Mouse (Mus musculus) large intestine, adult 2 months (tissue): Measurements from ENCODE around the gene Nipsnap3a. TPM values are rescaled to one million over a fixed set of nuclear protein-coding genes. Genes with fewer than 3 reads are reported as not detected.

Source experiments
- DNase-seq: peaks from one replicate; pipeline ENCODE4 v3.0.0-alpha.2; 2012; ENCODE audit warnings: low read depth, low spot score
- WGBS: fragments of 180-500 bp; shearing (Covaris S2); methylation state at CpG from one replicate; pipeline ENCODE4 v1.1.7; 2018; 5-methylcytosine and 5-hydroxymethylcytosine counted together
- polyA plus RNA-seq: library from polyadenylated mRNA; depleted of rRNA; stranded (reverse); fragments of >200 nt; gene quantifications from 2 replicates; pipeline ENCODE4 v1.2.3, GENCODE M21; 2012; rRNA removed

Nipsnap3a gene
- not detected in 2 replicates for polyA plus RNA-seq

DNA sequence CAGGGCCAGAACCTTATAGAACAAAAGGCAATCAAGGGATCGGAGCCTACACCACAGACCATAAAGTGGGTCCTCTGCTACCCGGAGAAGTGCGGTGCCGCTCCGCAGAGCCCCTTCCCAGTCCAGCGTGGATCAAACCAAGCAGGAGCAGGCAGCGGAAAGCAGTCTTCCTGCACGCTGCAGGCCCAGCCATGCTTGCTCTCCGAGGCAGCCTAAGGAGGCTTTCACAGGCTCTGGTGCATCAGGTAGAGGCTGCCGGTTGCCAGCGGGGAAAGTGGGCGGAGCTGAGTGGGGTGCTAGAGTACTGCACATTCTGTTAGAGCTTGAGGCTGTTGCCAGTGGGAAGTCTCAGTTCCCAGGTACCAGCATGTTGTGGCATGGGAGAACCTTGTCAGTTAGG is at the start of gene Nipsnap3a:
TSS of gene Nipsnap3a (plus strand) at position 25 of the 400 bp plus-strand sequence.
- 20% methylated on average over 12 of the region's 12 CpGs for WGBS
- no peak for DNase-seq

GRCm38 (mm10) chr4:52946665-52947064 is 42.4 kb upstream of the Nipsnap3a start:
- no peak for DNase-seq

GRCm38 (mm10) chr4:52949005-52949404 is 40.1 kb upstream of the Nipsnap3a start:
- DNase-seq: no peak
- 62% methylated on average over 2 of the region's 2 CpGs for WGBS

GRCm38 (mm10) chr4:52958693-52959092 is 30.4 kb upstream of the Nipsnap3a start:
- 23% methylated on average over 4 of the region's 4 CpGs for WGBS
- no peak for DNase-seq

GRCm38 (mm10) chr4:52964247-52964646 is 24.8 kb upstream of the Nipsnap3a start, which contains the start of gene Olfr270:
Olfr270 (plus strand) TSS chr4:52964547.
- no peak for DNase-seq

GRCm38 (mm10) chr4:52985216-52985615 is 3.9 kb upstream of the Nipsnap3a start:
- DNase-seq: no peak
- WGBS: 46% methylated on average over 2 of the region's 2 CpGs

- DNase-seq: no peak
- WGBS: 83% methylated on average over 2 of the region's 2 CpGs
Observed at GRCm38 (mm10) chr4:52986266-52986665, 2.8 kb upstream of the Nipsnap3a start.

GRCm38 (mm10) chr4:52999449-52999848 is 10.4 kb downstream of the Nipsnap3a start:
- DNase-seq: no peak
- WGBS: 93% methylated on average over 6 of the region's 6 CpGs

DNA sequence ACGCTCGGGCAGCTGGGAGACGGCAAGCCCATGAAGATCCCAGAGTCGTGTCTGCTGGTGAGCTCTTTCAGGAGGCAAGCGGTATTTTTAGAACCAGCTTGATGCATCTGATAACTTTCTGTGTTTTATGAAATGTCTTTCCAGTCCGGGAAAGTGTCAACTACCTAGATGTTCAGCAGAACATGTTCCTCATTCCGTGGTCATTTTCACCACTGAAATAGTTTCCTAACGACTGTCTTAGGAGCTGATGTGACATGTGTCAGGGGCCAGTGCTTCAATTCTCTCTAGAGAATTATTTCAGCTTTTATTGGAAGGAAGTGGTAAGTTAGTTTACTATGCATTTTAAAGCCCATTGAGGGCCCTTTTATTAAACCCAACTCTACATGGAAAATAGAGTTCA is 11.1 kb downstream of the Nipsnap3a start:
- 69% methylated on average over 8 of the region's 8 CpGs for WGBS
- no peak for DNase-seq

DNA sequence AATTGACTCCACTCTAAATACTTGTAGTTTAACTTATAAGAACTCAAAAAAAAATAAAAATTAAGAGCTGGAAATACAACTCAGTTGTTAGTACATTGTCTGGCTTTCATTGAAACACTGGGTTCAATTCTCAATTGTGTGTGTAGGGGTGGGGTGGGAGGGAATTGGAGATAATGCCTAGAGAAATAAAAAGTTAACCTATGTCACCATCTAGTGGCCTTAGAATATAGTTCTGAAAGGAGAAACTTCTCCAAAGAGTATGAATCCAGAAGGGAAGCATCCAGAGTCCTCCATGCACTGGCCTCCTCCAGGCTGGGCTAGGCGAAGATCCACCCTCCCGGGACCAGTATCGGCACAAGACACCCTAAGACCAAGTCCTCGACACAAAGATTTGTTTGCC is 20.1 kb downstream of the Nipsnap3a start:
- DNase-seq: no peak

DNA sequence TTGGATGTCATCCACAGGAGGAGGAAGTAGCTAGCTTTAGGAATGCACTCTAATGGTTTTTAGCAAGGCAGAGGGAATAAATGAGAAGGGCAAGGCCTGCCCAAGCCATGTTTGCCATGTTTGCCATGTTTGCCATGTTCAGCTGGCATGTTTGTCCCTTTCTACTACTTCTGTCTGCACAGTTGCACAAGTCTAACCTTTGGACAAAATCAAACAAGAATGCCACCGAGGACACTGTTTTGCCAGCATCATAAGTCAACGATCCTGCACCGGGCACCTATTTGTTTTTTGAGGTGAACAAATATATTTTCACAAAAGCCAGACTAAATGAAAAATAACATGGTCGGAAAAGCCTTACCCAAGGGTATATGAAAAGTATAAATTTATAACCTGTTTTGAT is 20.8 kb downstream of the Nipsnap3a start:
- WGBS: 67% methylated on average over 4 of the region's 4 CpGs
- no peak for DNase-seq

More for the DNA sequence above, 20.1 kb downstream of the Nipsnap3a start:
- WGBS: 61% methylated on average over 4 of the region's 4 CpGs

- peak; percentile 85 for DNase-seq
- under 1% methylated on average over 63 of the region's 63 CpGs for WGBS
Observed at GRCm38 (mm10) chr4:53011732-53012361, 22.8 kb downstream of the Nipsnap3a start, which contains the start of gene Nipsnap3b. Nipsnap3b (plus strand) TSS chr4:53011880.

DNA sequence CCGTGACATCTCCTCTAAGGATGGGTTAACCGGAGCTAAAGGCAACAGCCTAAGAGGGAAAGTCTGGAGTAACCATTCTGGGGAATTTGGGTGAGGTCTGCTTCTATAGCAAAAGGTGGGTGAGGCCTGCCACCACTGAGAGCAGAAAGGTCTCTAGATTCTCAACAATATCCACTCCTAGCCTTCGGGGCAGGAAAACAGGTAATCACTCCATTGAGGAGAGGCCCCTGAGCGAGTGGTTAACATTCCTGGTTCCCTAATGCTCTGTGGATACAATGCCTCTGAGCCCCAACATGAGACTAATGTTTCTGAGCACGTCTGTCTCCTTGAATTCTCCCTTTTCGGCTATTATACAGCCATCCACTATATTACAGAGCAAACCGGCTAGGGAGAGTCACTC is 25.3 kb downstream of the Nipsnap3a start:
- 95% methylated on average over 7 of the region's 7 CpGs for WGBS

DNA sequence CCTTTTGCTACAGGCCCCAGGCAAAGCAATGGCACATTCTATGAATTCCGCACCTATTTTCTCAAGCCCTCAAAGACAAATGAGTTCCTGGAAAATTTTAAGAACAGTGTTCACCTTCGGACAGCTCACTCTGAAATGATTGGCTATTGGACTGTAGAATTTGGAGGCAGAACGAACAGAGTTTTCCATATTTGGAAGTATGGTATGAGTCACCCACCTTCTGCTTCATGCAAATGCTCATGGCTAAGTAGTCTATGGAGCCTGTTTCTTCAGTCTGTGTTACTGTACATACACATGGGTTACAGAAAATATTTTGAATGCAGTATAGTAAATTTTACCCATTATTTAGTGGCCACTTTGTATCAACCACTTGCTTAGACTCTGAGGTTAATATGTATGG is 26.0 kb downstream of the Nipsnap3a start:
- no peak for DNase-seq
- 92% methylated on average over 3 of the region's 3 CpGs for WGBS

More for the DNA sequence above, 25.3 kb downstream of the Nipsnap3a start:
- DNase-seq: no peak

GRCm38 (mm10) chr4:53018392-53018791 is 29.3 kb downstream of the Nipsnap3a start:
- no peak for DNase-seq
- 89% methylated on average over 1 of the region's 1 CpGs for WGBS

GRCm38 (mm10) chr4:53023189-53023925 is 34.3 kb downstream of the Nipsnap3a start:
- 79% methylated on average over 14 of the region's 14 CpGs for WGBS
- no peak for DNase-seq

DNA sequence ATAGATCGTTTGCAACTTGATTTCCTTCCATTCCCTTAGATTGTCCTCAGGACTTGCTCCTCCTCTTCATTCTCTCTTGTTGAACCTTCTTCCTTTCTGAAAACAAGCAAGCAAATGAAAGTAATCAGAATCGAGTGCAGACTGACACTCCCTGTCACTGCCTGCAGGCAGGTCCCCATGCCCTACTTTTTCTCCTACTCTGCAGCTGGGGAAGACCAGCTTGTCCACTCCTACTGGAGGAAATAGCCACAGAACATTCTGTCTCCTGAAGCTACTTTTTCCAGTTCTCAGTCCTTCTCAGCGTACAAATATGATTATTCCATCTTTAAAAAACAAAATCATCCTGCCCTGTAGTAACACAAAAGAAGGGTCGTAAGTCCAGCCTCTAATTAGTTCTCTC is 35.3 kb downstream of the Nipsnap3a start:
- whole genome bisulfite sequencing: 81% methylated on average over 4 of the region's 4 CpGs
- DNase-seq: no peak

- WGBS: 54% methylated on average over 3 of the region's 3 CpGs
- DNase-seq: no peak
Observed at GRCm38 (mm10) chr4:53027811-53028210, 38.7 kb downstream of the Nipsnap3a start.

GRCm38 (mm10) chr4:53030326-53030948 is 41.4 kb downstream of the Nipsnap3a start:
- 49% methylated on average over 8 of the region's 8 CpGs for WGBS
- no peak for DNase-seq

GRCm38 (mm10) chr4:53043819-53044218 is 54.7 kb downstream of the Nipsnap3a start:
- 92% methylated on average over 8 of the region's 8 CpGs for WGBS
- no peak for DNase-seq

DNA sequence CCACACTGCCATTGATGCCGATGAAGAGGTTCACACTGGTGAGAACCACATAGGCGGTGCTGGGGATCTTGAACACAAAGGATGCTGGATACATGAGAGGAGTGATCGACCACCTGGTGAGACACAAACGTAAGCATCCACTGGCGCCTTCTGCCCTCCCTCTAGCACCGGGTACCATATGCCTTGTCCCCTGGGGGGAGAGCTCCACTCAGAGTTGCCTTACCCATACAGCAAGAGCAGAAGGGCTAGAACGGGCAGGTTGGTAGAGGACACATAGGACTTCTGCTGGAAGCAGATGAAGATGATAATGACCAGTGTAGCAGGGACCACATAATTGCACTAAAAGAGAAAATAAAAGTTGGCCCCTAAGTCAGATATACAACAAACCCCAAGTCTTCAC is 56.7 kb downstream of the Nipsnap3a start:
- WGBS: 90% methylated on average over 7 of the region's 7 CpGs
- no peak for DNase-seq
